Mouse (Mus musculus) brain, embryonic 14.5 days (tissue): ENCODE measurements around the gene Tmem221.

ENCODE experiments used
- CTCF ChIP-seq: fragments of 200-500 bp; IDR thresholded peaks from 2 replicates; pipeline ENCODE4 v1.5.1; 2012; ENCODE audit warnings: inconsistent platforms, mild to moderate bottlenecking, moderate library complexity, borderline replicate concordance; ENCODE audit not compliant: insufficient read depth, insufficient read length; ENCODE audit errors: extremely low read depth
- POLR2A ChIP-seq: fragments of 200-500 bp; IDR thresholded peaks from 2 replicates; pipeline ENCODE4 v1.6.1; 2012; ENCODE audit warnings: mild to moderate bottlenecking, inconsistent platforms, borderline replicate concordance; ENCODE audit not compliant: poor library complexity, insufficient read depth, insufficient read length, severe bottlenecking; ENCODE audit errors: extremely low read depth

- TF ChIP-seq POLR2A (no peak), CTCF (no peak)
These were observed 30.2 kb downstream of the Tmem221 start for GRCm38 (mm10) chr8:71528362-71529073.
